Mouse (Mus musculus) hematopoietic stem cell, adult 5-6 weeks (primary cell): ENCODE measurements around the gene Fam32a. TPM values are rescaled to one million over a fixed set of nuclear protein-coding genes. Genes with fewer than 3 reads are reported as not detected.

Experiments
- ATAC-seq, 2 experiments: fragments of 125-278 bp in 1 of 2; replicated peaks in 1 of 2; 2 replicates each; pipeline ENCODE4 v1.8.0; 2016 to 2017; ENCODE audit warnings: inconsistent platforms in 2 of 2, mild to moderate bottlenecking in 2 of 2, moderate number of reproducible peaks in 2 of 2, low read depth in 1 of 2, moderate TSS enrichment in 1 of 2; ENCODE audit not compliant: low FRiP score in 2 of 2, poor library complexity in 2 of 2, severe bottlenecking in 2 of 2, insufficient read depth in 1 of 2, low TSS enrichment in 1 of 2
- total RNA-seq: library from RNA; stranded (forward); fragments of 172-1452, 232-1000 nt; gene quantifications from 2 replicates; pipeline ENCODE4 v1.2.3, GENCODE M21; 2017

The Fam32a gene
- total RNA-seq, 1 experiment from 2014 or later, result 67.6 TPM

GRCm38 (mm10) chr8:72267106-72267505 lies 47.6 kb downstream of the Fam32a start:
- ATAC-seq, result no peak

- ATAC-seq, result peak; percentile 88 to 92
Measured at GRCm38 (mm10) chr8:72268356-72268755, 48.8 kb downstream of the Fam32a start.

GRCm38 (mm10) chr8:72270606-72271005 lies 51.1 kb downstream of the Fam32a start:
- ATAC-seq, result no peak

GRCm38 (mm10) chr8:72271051-72271660 lies 51.6 kb downstream of the Fam32a start:
- no peak for ATAC-seq

- no peak for ATAC-seq
Measured at GRCm38 (mm10) chr8:72271691-72272090, 52.2 kb downstream of the Fam32a start.

- ATAC-seq, result peak; percentile 32 to 52; a peak in 2 of 4 replicates
Measured at GRCm38 (mm10) chr8:72272361-72272760, 52.8 kb downstream of the Fam32a start.

- no peak for ATAC-seq
Measured at GRCm38 (mm10) chr8:72273111-72273770, 53.7 kb downstream of the Fam32a start.

GRCm38 (mm10) chr8:72273807-72274206 lies 54.3 kb downstream of the Fam32a start:
- ATAC-seq, result peak; percentile 48 to 54; a peak in 3 of 4 replicates

Other genes starting within 250 kb of the Fam32a start
- 1.3 and 3.4 TPM in 2 replicates for gene Cyp4f18, start 210.1 kb upstream of the Fam32a start, total RNA-seq
- gene Olfr372, start 178.5 kb upstream of the Fam32a start, total RNA-seq, result not detected in 2 replicates
- not detected in 2 replicates for gene Olfr373, start 136.6 kb upstream of the Fam32a start, total RNA-seq
- gene Olfr374, start 112.7 kb upstream of the Fam32a start, total RNA-seq, result not detected in 2 replicates
- 51.1 and 73.7 TPM in 2 replicates for gene Tpm4, start 84.8 kb upstream of the Fam32a start, total RNA-seq
- gene Rab8a, start 58.5 kb upstream of the Fam32a start, total RNA-seq, result 317 and 486 TPM in 2 replicates
- gene Hsh2d, start 30.1 kb upstream of the Fam32a start, total RNA-seq, result 10.1 and 14.3 TPM in 2 replicates
- gene Cib3, start 6.9 kb upstream of the Fam32a start, total RNA-seq, result not detected in 2 replicates
- gene Gm11034, start 6.1 kb upstream of the Fam32a start, total RNA-seq, result not detected in 2 replicates
- gene Ap1m1, start 20.3 kb downstream of the Fam32a start, total RNA-seq, result 70.2 and 79.2 TPM in 2 replicates
- gene Gm10282, start 85.5 kb downstream of the Fam32a start, total RNA-seq, result 35.8 and 41.2 TPM in 2 replicates
- 9.4 and 17.1 TPM in 2 replicates for gene Klf2, start 99.3 kb downstream of the Fam32a start, total RNA-seq
- gene Eps15l1, start 201.7 kb downstream of the Fam32a start, total RNA-seq, result 50.0 and 54.2 TPM in 2 replicates
- gene Calr3, start 224.1 kb downstream of the Fam32a start, total RNA-seq, result 4.0 and 4.6 TPM in 2 replicates
- gene 1700030K09Rik, start 224.2 kb downstream of the Fam32a start, total RNA-seq, result 6.4 and 9.3 TPM in 2 replicates